Mouse (Mus musculus): Measurements from ENCODE around the gene Olfr541.
"Not testable (repeated sequence)": the region's sequence is repeated elsewhere in the genome, so short reads cannot be mapped to it uniquely, and the experiment has no call there.

DNA sequence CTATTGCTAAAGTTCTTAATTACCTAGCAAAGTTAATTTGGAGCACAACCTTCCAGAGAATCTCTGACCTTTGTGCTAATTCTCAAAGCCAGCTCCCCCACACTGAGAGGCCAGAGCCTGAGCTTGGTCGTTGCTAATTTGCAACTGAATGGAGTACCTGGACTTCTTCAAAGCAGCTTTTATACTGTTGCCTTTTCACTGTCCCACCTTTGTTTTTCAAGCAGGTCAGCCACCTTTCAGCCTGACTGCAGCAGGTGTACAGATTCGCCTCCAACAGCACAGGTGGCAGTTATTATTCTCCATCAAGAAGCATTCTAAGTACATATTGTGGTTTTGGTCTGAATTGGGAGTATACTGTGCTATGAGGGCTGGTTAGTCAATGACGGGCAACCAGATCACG, 17.5 kb upstream of the Olfr541 start:
- not testable (repeated sequence) for TF ChIP-seq MAX (IDR thresholded peaks at IDR 0.05; ENCODE audit: low read length); POLR2A (IDR thresholded peaks at IDR 0.05; ENCODE audit: low read depth, low read length); MXI1 (IDR thresholded peaks at IDR 0.05; ENCODE audit: low read depth, low read length); TCF12 (IDR thresholded peaks at IDR 0.05; ENCODE audit: low read depth, low read length); MAFK (IDR thresholded peaks at IDR 0.05; ENCODE audit: insufficient replicate concordance, low read length); TBP (conservative IDR thresholded peaks at IDR 0.05; ENCODE audit: low read depth, low read length)
